Mouse (Mus musculus) forebrain, embryonic 11.5 days (tissue): Measurements from ENCODE around the gene Glipr1l1. TPM values are rescaled to one million over a fixed set of nuclear protein-coding genes. Genes with fewer than 3 reads are reported as not detected.
"Not testable (repeated sequence)": the region's sequence is repeated elsewhere in the genome, so short reads cannot be mapped to it uniquely, and the experiment has no call there.

Experiments used
- ATAC-seq: fragments of 200-750 bp; cut with Nextera tagmentation; replicated peaks from 2 replicates; pipeline ENCODE4 v1.8.0; 2017; ENCODE audit warnings: moderate TSS enrichment; ENCODE audit not compliant: low FRiP score
- DNase-seq: peaks from one replicate; pipeline ENCODE4 v3.0.0-alpha.2; 2017; ENCODE audit warnings: low spot score
- H3K27ac ChIP-seq: fragments of 300-500 bp; sonication (generic); 2 replicates; pipeline ENCODE4 v1.5.1; 2014; ENCODE audit warnings: low read depth, low read length
- H3K27me3 ChIP-seq: fragments of 300-500 bp; sonication (generic); 2 replicates; pipeline ENCODE4 v1.6.1; 2014; ENCODE audit warnings: mild to moderate bottlenecking, low read length, mixed read lengths; ENCODE audit not compliant: control insufficient read depth, insufficient read depth
- H3K36me3 ChIP-seq: fragments of 300-500 bp; sonication (generic); 2 replicates; pipeline ENCODE4 v1.6.1; 2014; ENCODE audit warnings: mild to moderate bottlenecking, low read length, moderate library complexity, mixed read lengths; ENCODE audit not compliant: control insufficient read depth, insufficient read depth
- H3K4me1 ChIP-seq: fragments of 300-500 bp; sonication (generic); replicated peaks from 2 replicates; pipeline ENCODE4 v1.6.1; 2014; ENCODE audit warnings: low read length, mixed read lengths; ENCODE audit not compliant: control insufficient read depth, insufficient read depth
- H3K4me2 ChIP-seq: fragments of 300-500 bp; sonication (generic); 2 replicates; pipeline ENCODE4 v1.6.1; 2014; ENCODE audit warnings: low read depth, mild to moderate bottlenecking, low read length, moderate library complexity, mixed read lengths; ENCODE audit not compliant: severe bottlenecking
- H3K4me3 ChIP-seq: fragments of 300-500 bp; sonication (generic); 2 replicates; pipeline ENCODE4 v1.5.1; 2014; ENCODE audit warnings: low read depth, low read length
- H3K9ac ChIP-seq: fragments of 300-500 bp; sonication (generic); 2 replicates; pipeline ENCODE4 v1.6.1; 2014; ENCODE audit warnings: low read length
- H3K9me3 ChIP-seq: fragments of 300-500 bp; sonication (generic); 2 replicates; pipeline ENCODE4 v1.6.1; 2016; ENCODE audit warnings: low read length, mixed read lengths; ENCODE audit not compliant: control insufficient read depth
- WGBS: fragments of 180-500 bp; shearing (Covaris S2); extraction: QIAGEN DNeasy Blood & Tissue Kit; methylation state at CpG from one replicate; pipeline ENCODE4 v1.1.7; 2014; 5-methylcytosine and 5-hydroxymethylcytosine counted together
- polyA plus RNA-seq: library from polyadenylated mRNA; unstranded; fragments of >200 nt; fragmentation: Nextera tagmentation; extraction: Ambion mirVana; gene quantifications from 2 replicates; pipeline ENCODE4 v1.2.1, GENCODE M21; 2014

Gene Glipr1l1
- polyA plus RNA-seq, 1 experiment from 2014 or later, result not detected

DNA sequence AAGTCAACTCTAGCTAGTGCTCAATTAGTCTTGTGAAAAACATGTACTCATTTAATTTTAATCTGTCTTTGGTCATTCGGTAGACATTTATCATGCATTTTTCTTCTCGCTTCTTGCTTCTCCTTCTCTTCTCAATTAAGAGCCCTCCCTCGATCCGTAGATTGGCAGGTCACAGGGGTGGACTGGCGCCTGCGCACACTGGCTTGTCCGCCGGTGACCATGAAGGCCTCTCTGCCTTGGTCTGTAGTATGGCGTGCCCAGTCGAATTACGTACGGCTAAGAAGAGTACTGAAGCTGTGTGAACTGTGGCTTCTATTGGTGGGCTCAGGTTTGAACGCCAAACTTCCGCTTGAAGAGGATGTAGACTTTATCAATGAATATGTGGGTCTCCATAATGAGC lies 23.2 kb downstream of the Glipr1l1 start, which contains the start of gene Glipr1l2:
Gene Glipr1l2 (plus strand): TSS at position 198 of the 400 bp plus-strand sequence.
- no peaks in the 10 kb centered on the region for H3K36me3 ChIP-seq
- no peak for ATAC-seq
- no peak within 1 kb of the TSS for H3K4me2 ChIP-seq
- H3K9me3 ChIP-seq, result no peaks in the 10 kb centered on the region
- H3K4me3 ChIP-seq, result no peak within 1 kb of the TSS
- no peak within 1 kb of the TSS for H3K27ac ChIP-seq
- DNase-seq, result no peak
- H3K27me3 ChIP-seq, result no peaks in the 10 kb centered on the region
- WGBS, result 94% methylated on average over 14 of the region's 14 CpGs
- H3K9ac ChIP-seq, result no peak within 1 kb of the TSS
- no peaks in the 10 kb centered on the region for H3K4me1 ChIP-seq

- H3K9me3 ChIP-seq, H3K27ac ChIP-seq, H3K9ac ChIP-seq, H3K4me1 ChIP-seq, H3K4me2 ChIP-seq, H3K27me3 ChIP-seq, H3K36me3 ChIP-seq, H3K4me3 ChIP-seq: not testable (repeated sequence)
- DNase-seq, result peak; percentile 70
- ATAC-seq, result 0 out of 2 replicates have a peak, but pooled peaks have one; percentile 42
- WGBS, result 8% methylated on average over 5 of the region's 5 CpGs
Observed at GRCm38 (mm10) chr10:112105785-112106184, 45.8 kb downstream of the Glipr1l1 start.

DNA sequence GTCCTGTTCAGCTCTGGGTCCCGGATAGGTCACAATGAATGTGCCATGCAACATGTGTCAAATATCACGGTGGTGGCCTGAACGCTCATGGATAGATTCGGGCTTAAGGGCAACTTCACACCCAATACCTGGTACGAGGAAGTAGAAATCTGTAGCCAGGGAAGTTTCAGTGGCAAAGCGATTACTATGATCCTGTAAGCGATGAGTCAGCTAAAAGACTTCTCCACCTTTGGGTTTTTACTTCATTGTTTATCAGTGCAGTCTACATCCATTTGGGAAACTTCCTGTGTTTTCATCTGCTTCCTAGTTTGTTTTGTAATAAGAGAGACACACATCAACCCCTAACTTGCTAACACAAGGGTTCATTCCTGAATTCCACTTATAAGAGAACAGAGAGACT lies 50.4 kb downstream of the Glipr1l1 start:
- ATAC-seq, result no peak
- no peak overlapping the region for H3K27ac ChIP-seq
- no peaks in the 10 kb centered on the region for H3K9me3 ChIP-seq
- no peaks in the 10 kb centered on the region for H3K4me1 ChIP-seq
- H3K4me2 ChIP-seq, result no peak overlapping the region
- DNase-seq, result no peak
- no peak overlapping the region for H3K9ac ChIP-seq
- no peak overlapping the region for H3K4me3 ChIP-seq
- H3K36me3 ChIP-seq, result no peaks in the 10 kb centered on the region
- 93% methylated on average over 7 of the region's 7 CpGs for WGBS
- no peaks in the 10 kb centered on the region for H3K27me3 ChIP-seq

GRCm38 (mm10) chr10:112125090-112125489 lies 65.1 kb downstream of the Glipr1l1 start:
- 66% methylated on average over 2 of the region's 2 CpGs for WGBS
- not testable (repeated sequence) for DNase-seq, ATAC-seq

GRCm38 (mm10) chr10:112127682-112128230 lies 67.8 kb downstream of the Glipr1l1 start:
- not testable (repeated sequence) for H3K27me3 ChIP-seq, H3K4me2 ChIP-seq, DNase-seq, H3K36me3 ChIP-seq, H3K4me1 ChIP-seq, H3K4me3 ChIP-seq, H3K9me3 ChIP-seq, ATAC-seq, H3K9ac ChIP-seq, H3K27ac ChIP-seq
- 77% methylated on average over 6 of the region's 6 CpGs for WGBS

More at GRCm38 (mm10) chr10:112125090-112125489, 65.1 kb downstream of the Glipr1l1 start:
- H3K4me2 ChIP-seq, H3K36me3 ChIP-seq, H3K9ac ChIP-seq, H3K27ac ChIP-seq, H3K9me3 ChIP-seq, H3K4me3 ChIP-seq, H3K27me3 ChIP-seq, H3K4me1 ChIP-seq: not testable (repeated sequence)

Other genes with a start within 250 kb of the Glipr1l1 start
- 63.3 and 70.7 TPM in 2 replicates for gene Krr1, start 87.5 kb upstream of the Glipr1l1 start, polyA plus RNA-seq
- 0.31 and 1.6 TPM in 2 replicates for gene Glipr1, start 57.6 kb upstream of the Glipr1l1 start, polyA plus RNA-seq
- not detected in 2 replicates for gene Glipr1l2, start 23.2 kb downstream of the Glipr1l1 start, polyA plus RNA-seq
- gene Glipr1l3, start 100.1 kb downstream of the Glipr1l1 start, polyA plus RNA-seq, result not detected in 2 replicates
- gene Caps2, start 103.4 kb downstream of the Glipr1l1 start, polyA plus RNA-seq, result 0.13 and 0.27 TPM in 2 replicates
- 1.2 and 1.6 TPM in 2 replicates for gene Kcnc2, start 210.9 kb downstream of the Glipr1l1 start, polyA plus RNA-seq